Comparison of ENCODE assay signal across 9 mouse cellular contexts in the genomic region with DNA sequence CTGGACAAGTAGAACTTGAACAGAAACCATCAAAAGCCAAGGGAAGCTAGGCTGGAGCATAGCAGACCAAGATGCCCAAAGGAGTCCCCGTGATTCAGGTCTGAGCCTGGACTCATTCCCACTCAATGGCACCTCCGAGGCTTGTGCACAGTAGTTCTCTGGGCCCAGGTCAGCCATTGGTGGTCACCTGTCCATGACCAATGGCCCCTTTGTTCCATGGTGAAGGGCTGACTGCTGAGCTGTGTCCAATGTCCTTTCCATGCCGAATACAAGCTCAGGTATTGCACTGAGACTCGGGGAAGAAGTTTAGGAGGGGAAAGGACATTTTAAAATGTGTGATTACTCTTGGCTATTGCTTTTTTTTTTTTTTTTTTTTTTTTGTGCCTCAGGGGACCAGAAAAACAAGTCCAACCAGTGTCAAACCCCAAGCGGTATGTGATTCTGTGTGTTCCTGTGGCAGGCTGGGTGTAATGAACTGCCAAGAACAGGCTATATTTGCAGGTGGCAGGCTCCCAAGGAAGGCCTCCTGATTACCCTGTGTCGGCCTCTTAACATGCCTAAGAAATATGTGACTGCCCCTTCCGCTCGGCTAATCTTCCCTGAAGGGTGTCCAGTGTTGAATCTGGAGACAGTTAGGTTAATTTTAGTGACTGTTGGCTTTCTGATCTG.
DNase-seq lines count a peak whose midpoint lies in the region; ATAC-seq lines count a peak whose summit lies in the region.
"Had no signal": no experiment of that assay in that cellular context is flagged by ENCODE, and none has a peak within 500 bp of the region (broad histone marks: within the 10 kb centered on the region; RNA-seq: fewer than 3 reads in every experiment).

No protein-coding gene starts in this region.

- peaks cover 40% of the 10 kb centered on the region for H3K4me1 ChIP-seq in heart, embryonic 13.5 days
- H3K4me1 ChIP-seq in hindbrain, embryonic 12.5 days, result peaks cover 30% of the 10 kb centered on the region

- no peak overlapping the region for H3K4me3 ChIP-seq in heart, embryonic 13.5 days
- H3K4me3 ChIP-seq in hindbrain, embryonic 12.5 days, result no peak overlapping the region

- no peaks in the 10 kb centered on the region; the same call in 1 of the 2 replicates for H3K27me3 ChIP-seq in heart, embryonic 13.5 days (replicated peaks)
- H3K27me3 ChIP-seq in hindbrain, embryonic 12.5 days, result no peaks in the 10 kb centered on the region

- H3K9ac ChIP-seq in heart, embryonic 13.5 days, result no peak overlapping the region
- no peak overlapping the region for H3K9ac ChIP-seq in hindbrain, embryonic 12.5 days

- no peak for ATAC-seq in heart, embryonic 13.5 days (ENCODE audit: extremely low read depth, insufficient number of reproducible peaks, low FRiP score, low TSS enrichment)
- ATAC-seq in erythroid progenitor cell, adult 5-6 weeks (replicated peaks; ENCODE audit: low FRiP score, poor library complexity, severe bottlenecking), result no peak
- ATAC-seq in inflammation-experienced regulatory T-cells, adult 6 months, result no peak
- ATAC-seq in hindbrain, embryonic 12.5 days (ENCODE audit: low FRiP score), result no peak

- H3K4me2 ChIP-seq in heart, embryonic 13.5 days, result no peak overlapping the region
- no peak overlapping the region for H3K4me2 ChIP-seq in hindbrain, embryonic 12.5 days (replicated peaks)

- H3K36me3 ChIP-seq in heart, embryonic 13.5 days, result no peaks in the 10 kb centered on the region
- no peaks in the 10 kb centered on the region for H3K36me3 ChIP-seq in hindbrain, embryonic 12.5 days

- no peaks in the 10 kb centered on the region for H3K9me3 ChIP-seq in heart, embryonic 13.5 days
- H3K9me3 ChIP-seq in hindbrain, embryonic 12.5 days (replicated peaks), result no peaks in the 10 kb centered on the region

- H3K27ac ChIP-seq in heart, embryonic 13.5 days (replicated peaks), result peak overlapping the region; percentile 43
- no peak overlapping the region for H3K27ac ChIP-seq in hindbrain, embryonic 12.5 days
- H3K27ac ChIP-seq: macrophage had no signal

- peak; percentile 63 for DNase-seq in urinary bladder, postnatal 14 days (ENCODE audit: low spot score)
- DNase-seq in urinary bladder, adult 2 months (ENCODE audit: low spot score), result no peak
- peak; percentile 70 for DNase-seq in kidney, postnatal 10 days
- DNase-seq: cerebellum, adult 9-10 months had no signal

- WGBS in heart, embryonic 13.5 days, result 49% methylated on average over 8 of the region's 8 CpGs
- WGBS in hindbrain, embryonic 12.5 days, result 29% methylated on average over 8 of the region's 8 CpGs
